Mouse (Mus musculus): ENCODE data around the gene Rela. TPM values are rescaled to one million over a fixed set of nuclear protein-coding genes. Genes with fewer than 3 reads are reported as not detected.

The Rela gene
- polyA plus RNA-seq, 1 experiment from 2014 or later = 30.6 TPM

- peak overlapping the region; percentile 24 for H3K4me3 ChIP-seq (ENCODE audit: low read depth, low read length)
- H3K9ac ChIP-seq (ENCODE audit: low read depth, low read length) = peak overlapping the region; percentile 45; the same call in 1 of the 2 replicates
- peaks cover 11% of the 10 kb centered on the region for H3K4me1 ChIP-seq (ENCODE audit: control insufficient read depth, insufficient read depth, low read length)
- H3K27me3 ChIP-seq (ENCODE audit: control insufficient read depth, insufficient read depth, low read depth, low read length) = 0 out of 2 replicates have a peak, but pooled peaks cover 2% of the 10 kb centered on the region
- no peak for ATAC-seq
- peak overlapping the region; percentile 40 for H3K4me2 ChIP-seq (ENCODE audit: low read length)
- H3K9me3 ChIP-seq (replicated peaks; ENCODE audit: control insufficient read depth, low read length, poor library complexity, severe bottlenecking) = no peaks in the 10 kb centered on the region
- no peak overlapping the region for H3K27ac ChIP-seq (ENCODE audit: low read length)
- H3K36me3 ChIP-seq (ENCODE audit: control insufficient read depth, insufficient read depth, low read length) = peaks cover 20% of the 10 kb centered on the region
- 16% methylated on average over 40 of the region's 41 CpGs for WGBS
Observed at GRCm38 (mm10) chr19:5695849-5696462, 58.7 kb downstream of the Rela start.

Small RNA genes within 50 kb of the gene (microRNA-seq; reads per million reads assigned to microRNA genes)
- not detected for gene Mir6987

Other genes with a start within 250 kb of the Rela start
- 67.7 and 68.5 TPM in 2 replicates for gene Sart1, start 248.8 kb upstream of the Rela start, polyA plus RNA-seq (2015; fragmentation: Nextera tagmentation; extraction: Ambion mirVana)
- gene Tsga10ip, start 235.0 kb upstream of the Rela start, polyA plus RNA-seq (2015; fragmentation: Nextera tagmentation; extraction: Ambion mirVana) = not detected in 2 replicates
- gene Drap1, start 212.5 kb upstream of the Rela start, polyA plus RNA-seq (2015; fragmentation: Nextera tagmentation; extraction: Ambion mirVana) = 288 and 310 TPM in 2 replicates
- gene AI837181, start 212.3 kb upstream of the Rela start, polyA plus RNA-seq (2015; fragmentation: Nextera tagmentation; extraction: Ambion mirVana) = 61.8 and 67.9 TPM in 2 replicates
- not detected in 2 replicates for gene Fosl1, start 189.9 kb upstream of the Rela start, polyA plus RNA-seq (2015; fragmentation: Nextera tagmentation; extraction: Ambion mirVana)
- gene Ccdc85b, start 179.6 kb upstream of the Rela start, polyA plus RNA-seq (2015; fragmentation: Nextera tagmentation; extraction: Ambion mirVana) = 9.5 and 10.2 TPM in 2 replicates
- gene Fibp, start 176.9 kb upstream of the Rela start, polyA plus RNA-seq (2015; fragmentation: Nextera tagmentation; extraction: Ambion mirVana) = 159 and 178 TPM in 2 replicates
- 5.0 and 5.2 TPM in 2 replicates for gene Ctsw, start 169.0 kb upstream of the Rela start, polyA plus RNA-seq (2015; fragmentation: Nextera tagmentation; extraction: Ambion mirVana)
- gene Efemp2, start 163.5 kb upstream of the Rela start, polyA plus RNA-seq (2015; fragmentation: Nextera tagmentation; extraction: Ambion mirVana) = 34.1 and 35.3 TPM in 2 replicates
- gene Mus81, start 149.1 kb upstream of the Rela start, polyA plus RNA-seq (2015; fragmentation: Nextera tagmentation; extraction: Ambion mirVana) = 51.1 and 53.6 TPM in 2 replicates
- gene Cfl1, start 147.0 kb upstream of the Rela start, polyA plus RNA-seq (2015; fragmentation: Nextera tagmentation; extraction: Ambion mirVana) = 3,571 and 3,575 TPM in 2 replicates
- gene 1700020D05Rik, start 133.7 kb upstream of the Rela start, polyA plus RNA-seq (2015; fragmentation: Nextera tagmentation; extraction: Ambion mirVana) = not detected in 2 replicates
- 112 and 116 TPM in 2 replicates for gene Snx32, start 126.9 kb upstream of the Rela start, polyA plus RNA-seq (2015; fragmentation: Nextera tagmentation; extraction: Ambion mirVana)
- gene Ovol1, start 76.8 kb upstream of the Rela start, polyA plus RNA-seq (2015; fragmentation: Nextera tagmentation; extraction: Ambion mirVana) = 0.11 TPM in 1 of 2 replicates, not detected in the other
- 1.9 and 2.3 TPM in 2 replicates for gene Ap5b1, start 69.5 kb upstream of the Rela start, polyA plus RNA-seq (2015; fragmentation: Nextera tagmentation; extraction: Ambion mirVana)
- 55.5 and 58.4 TPM in 2 replicates for gene Rnaseh2c, start 35.6 kb upstream of the Rela start, polyA plus RNA-seq (2015; fragmentation: Nextera tagmentation; extraction: Ambion mirVana)
- 82.0 and 83.1 TPM in 2 replicates for gene Kat5, start 27.2 kb upstream of the Rela start, polyA plus RNA-seq (2015; fragmentation: Nextera tagmentation; extraction: Ambion mirVana)
- 17.5 and 17.7 TPM in 2 replicates for gene Sipa1, start 26.2 kb downstream of the Rela start, polyA plus RNA-seq (2015; fragmentation: Nextera tagmentation; extraction: Ambion mirVana)
- gene Map3k11, start 51.3 kb downstream of the Rela start, polyA plus RNA-seq (2015; fragmentation: Nextera tagmentation; extraction: Ambion mirVana) = 9.5 and 12.9 TPM in 2 replicates
- 23.9 and 25.3 TPM in 2 replicates for gene Pcnx3, start 51.4 kb downstream of the Rela start, polyA plus RNA-seq (2015; fragmentation: Nextera tagmentation; extraction: Ambion mirVana)
- 0.15 TPM in 1 of 2 replicates, not detected in the other for gene Kcnk7, start 66.9 kb downstream of the Rela start, polyA plus RNA-seq (2015; fragmentation: Nextera tagmentation; extraction: Ambion mirVana)
- 31.3 and 38.6 TPM in 2 replicates for gene Ehbp1l1, start 88.8 kb downstream of the Rela start, polyA plus RNA-seq (2015; fragmentation: Nextera tagmentation; extraction: Ambion mirVana)
- gene Fam89b, start 92.2 kb downstream of the Rela start, polyA plus RNA-seq (2015; fragmentation: Nextera tagmentation; extraction: Ambion mirVana) = 116 and 131 TPM in 2 replicates
- gene Ltbp3, start 103.4 kb downstream of the Rela start, polyA plus RNA-seq (2015; fragmentation: Nextera tagmentation; extraction: Ambion mirVana) = 9.3 and 9.6 TPM in 2 replicates
- 86.3 and 86.6 TPM in 2 replicates for gene Scyl1, start 133.9 kb downstream of the Rela start, polyA plus RNA-seq (2015; fragmentation: Nextera tagmentation; extraction: Ambion mirVana)
- 14.7 and 16.5 TPM in 2 replicates for gene Frmd8, start 237.8 kb downstream of the Rela start, polyA plus RNA-seq (2015; fragmentation: Nextera tagmentation; extraction: Ambion mirVana)
- 2.0 and 2.2 TPM in 2 replicates for gene Slc25a45, start 240.3 kb downstream of the Rela start, polyA plus RNA-seq (2015; fragmentation: Nextera tagmentation; extraction: Ambion mirVana)

Data from midbrain, embryonic 16.5 days (tissue).